ENCODE assay signal across 8 mouse cellular contexts in genomic region chr4:155129996-155130395, GRCm38 (mm10). TPM values are rescaled to one million over a fixed set of nuclear protein-coding genes. Genes with fewer than 3 reads are reported as not detected.
DNase-seq lines count a peak whose midpoint lies in the region; ATAC-seq lines count a peak whose summit lies in the region.

No protein-coding gene starts in this region.

- no peak overlapping the region for H3K4me3 ChIP-seq in neural tube, embryonic 13.5 days
- H3K4me3 ChIP-seq in forebrain, embryonic 15.5 days: no peak overlapping the region
- no peak overlapping the region for H3K4me3 ChIP-seq in heart, embryonic 16.5 days (ENCODE audit: low read length)

- peak; percentile 36; the same call in 1 of the 2 replicates for ATAC-seq in neural tube, embryonic 13.5 days (ENCODE audit: low read depth)
- peak; percentile 71 for ATAC-seq in forebrain, embryonic 15.5 days (replicated peaks)
- peak; percentile 82 for ATAC-seq in heart, embryonic 16.5 days (replicated peaks; ENCODE audit: extremely low read depth, insufficient read depth, low FRiP score)
- ATAC-seq in CD4-positive, CD25-positive, alpha-beta regulatory T cell, adult 4 months: no peak

- peaks cover 52% of the 10 kb centered on the region for H3K4me1 ChIP-seq in neural tube, embryonic 13.5 days (replicated peaks)
- H3K4me1 ChIP-seq in forebrain, embryonic 15.5 days: peaks cover 53% of the 10 kb centered on the region
- peaks cover 68% of the 10 kb centered on the region for H3K4me1 ChIP-seq in heart, embryonic 16.5 days (ENCODE audit: control insufficient read depth, insufficient read depth, low read length)

- peak overlapping the region; percentile 33; the same call in 1 of the 2 replicates for H3K27ac ChIP-seq in neural tube, embryonic 13.5 days (replicated peaks)
- peak overlapping the region; percentile 73 for H3K27ac ChIP-seq in forebrain, embryonic 15.5 days (replicated peaks)
- H3K27ac ChIP-seq in heart, embryonic 16.5 days (ENCODE audit: low read length): peak overlapping the region; percentile 97

- H3K9me3 ChIP-seq in neural tube, embryonic 13.5 days: no peaks in the 10 kb centered on the region
- no peaks in the 10 kb centered on the region for H3K9me3 ChIP-seq in forebrain, embryonic 15.5 days
- H3K9me3 ChIP-seq in heart, embryonic 16.5 days (replicated peaks; ENCODE audit: control insufficient read depth, low read length): no peaks in the 10 kb centered on the region

- H3K4me2 ChIP-seq in neural tube, embryonic 13.5 days: no peak overlapping the region
- H3K4me2 ChIP-seq in forebrain, embryonic 15.5 days (replicated peaks): no peak overlapping the region; the same call in 1 of the 2 replicates
- H3K4me2 ChIP-seq in heart, embryonic 16.5 days (ENCODE audit: low read depth, low read length): no peak overlapping the region

- no peaks in the 10 kb centered on the region for H3K36me3 ChIP-seq in neural tube, embryonic 13.5 days
- no peaks in the 10 kb centered on the region for H3K36me3 ChIP-seq in forebrain, embryonic 15.5 days
- H3K36me3 ChIP-seq in heart, embryonic 16.5 days (ENCODE audit: control insufficient read depth, insufficient read depth): no peaks in the 10 kb centered on the region

- peak overlapping the region; percentile 17; the same call in 1 of the 2 replicates for H3K9ac ChIP-seq in neural tube, embryonic 13.5 days
- peak overlapping the region; percentile 35; the same call in 1 of the 2 replicates for H3K9ac ChIP-seq in forebrain, embryonic 15.5 days (replicated peaks)
- peak overlapping the region; percentile 61 for H3K9ac ChIP-seq in heart, embryonic 16.5 days (ENCODE audit: low read length)

- 57% methylated on average over 14 of the region's 14 CpGs for WGBS in neural tube, embryonic 13.5 days
- WGBS in forebrain, embryonic 15.5 days: 31% methylated on average over 14 of the region's 14 CpGs
- WGBS in heart, embryonic 16.5 days: 31% methylated on average over 14 of the region's 14 CpGs

- no peaks in the 10 kb centered on the region for H3K27me3 ChIP-seq in neural tube, embryonic 13.5 days
- no peaks in the 10 kb centered on the region for H3K27me3 ChIP-seq in forebrain, embryonic 15.5 days
- H3K27me3 ChIP-seq in heart, embryonic 16.5 days (ENCODE audit: control insufficient read depth, insufficient read depth, low read length): no peaks in the 10 kb centered on the region

- no peak for DNase-seq in neural tube, embryonic 10.5 days (ENCODE audit: extremely low spot score, low spot score)
- DNase-seq in left cerebral cortex, adult 9 months (ENCODE audit: low spot score in 2 of 2): peak; percentile 84 to 94
- DNase-seq in naive thymus-derived CD4-positive, alpha-beta T cell, adult 2 months (ENCODE audit: low read depth): peak; percentile 37
- DNase-seq in liver: no peak

RNA-seq across cellular contexts. Expression of gene Morn1, which starts 43.6 kb away (rescaled TPM):
- polyA plus RNA-seq in neural tube, embryonic 13.5 days (2015; fragmentation: Nextera tagmentation; extraction: Ambion mirVana): 5.6 and 5.7 TPM in 2 replicates
- 8.8 and 8.9 TPM in 2 replicates for polyA plus RNA-seq in forebrain, embryonic 15.5 days (2015; fragmentation: Nextera tagmentation; extraction: Ambion mirVana)
- 1.8 and 3.0 TPM in 2 replicates for polyA plus RNA-seq in heart, embryonic 16.5 days (2015; fragmentation: Nextera tagmentation; extraction: Ambion mirVana)
- polyA plus RNA-seq in CD4-positive, CD25-positive, alpha-beta regulatory T cell, adult 4 months (2017; shearing (Covaris generic)): 1 to 10 TPM; 1.9 to 4.5 TPM

RNA-seq across cellular contexts. Expression of gene Rer1, which starts 43.8 kb away (rescaled TPM):
- polyA plus RNA-seq in neural tube, embryonic 13.5 days (2015; fragmentation: Nextera tagmentation; extraction: Ambion mirVana): 136 and 141 TPM in 2 replicates
- polyA plus RNA-seq in forebrain, embryonic 15.5 days (2015; fragmentation: Nextera tagmentation; extraction: Ambion mirVana): 127 TPM in 2 replicates
- polyA plus RNA-seq in heart, embryonic 16.5 days (2015; fragmentation: Nextera tagmentation; extraction: Ambion mirVana): 116 and 138 TPM in 2 replicates
- polyA plus RNA-seq in CD4-positive, CD25-positive, alpha-beta regulatory T cell, adult 4 months (2017; shearing (Covaris generic)): 100 to 1,000 TPM in 1 of 2 experiments, 10 to 100 TPM in 1; 84.8 to 110 TPM

Comparison
In these comparisons a context has a peak if more than half of its experiments do, and no peak if none do; other contexts are left out.
1. H3K27ac ChIP-seq: peak in every context shown above with its lines; median percentile 97 in heart, embryonic 16.5 days; 73 in forebrain, embryonic 15.5 days; 33 in neural tube, embryonic 13.5 days.
2. DNase-seq: peak in left cerebral cortex, adult 9 months (2 of 2) and naive thymus-derived CD4-positive, alpha-beta T cell, adult 2 months (single experiment); none in neural tube, embryonic 10.5 days (single experiment) and liver (single experiment).
3. Peak in every context shown above with its lines, with median percentiles within 50 percentile points of each other: H3K9ac ChIP-seq.